Mouse (Mus musculus) ovary, postnatal 10 days (tissue): ENCODE results near the gene Lamtor3.
"Not testable (repeated sequence)": the region's sequence is repeated elsewhere in the genome, so short reads cannot be mapped to it uniquely, and the experiment has no call there.

ENCODE experiments used
- DNase-seq: peaks from one replicate; pipeline ENCODE4 v3.0.0; 2022; ENCODE audit warnings: low spot score

The Lamtor3 gene

DNA sequence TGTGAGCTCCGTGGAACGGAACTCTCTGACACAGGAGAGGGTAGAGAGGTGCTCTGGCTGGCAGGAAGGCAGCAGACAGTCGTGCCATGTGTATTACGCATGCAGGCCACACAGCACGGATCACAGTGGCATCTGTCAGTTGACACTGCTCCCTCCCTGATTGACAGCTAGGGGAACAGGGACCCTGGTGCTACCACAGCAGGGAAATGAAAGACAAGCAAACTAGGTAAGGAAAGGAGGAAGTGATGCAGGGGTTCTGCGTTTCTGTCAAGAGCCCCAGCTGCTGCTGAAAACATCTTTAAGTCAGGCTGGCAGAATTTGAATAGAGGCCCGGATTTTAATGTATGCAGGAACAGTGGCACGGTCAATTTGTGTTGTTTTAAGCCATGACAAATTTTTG is 45.2 kb downstream of the Lamtor3 start:
- no peak for DNase-seq

DNA sequence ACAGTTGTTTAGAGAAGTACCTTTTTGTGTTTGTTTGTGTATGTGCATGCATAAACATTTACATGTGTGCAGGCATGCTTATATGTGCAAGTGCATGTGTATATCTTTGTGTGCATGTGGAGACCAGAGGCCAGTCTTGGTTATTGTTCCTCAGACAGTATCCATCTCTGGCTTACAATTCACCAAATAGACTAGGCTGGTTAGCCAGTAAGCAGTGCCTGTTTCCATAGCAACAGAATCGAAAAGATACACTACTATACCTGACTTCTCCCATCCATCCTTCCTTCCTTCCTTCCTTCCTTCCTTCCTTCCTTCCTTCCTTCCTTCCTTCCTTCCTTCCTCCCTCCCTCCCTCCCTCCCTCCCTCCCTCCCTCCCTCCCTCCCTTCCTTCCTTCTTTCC is 45.7 kb downstream of the Lamtor3 start:
- not testable (repeated sequence) for DNase-seq

- DNase-seq, result no peak
Observed at GRCm38 (mm10) chr3:137968105-137968819, 50.0 kb downstream of the Lamtor3 start.

DNA sequence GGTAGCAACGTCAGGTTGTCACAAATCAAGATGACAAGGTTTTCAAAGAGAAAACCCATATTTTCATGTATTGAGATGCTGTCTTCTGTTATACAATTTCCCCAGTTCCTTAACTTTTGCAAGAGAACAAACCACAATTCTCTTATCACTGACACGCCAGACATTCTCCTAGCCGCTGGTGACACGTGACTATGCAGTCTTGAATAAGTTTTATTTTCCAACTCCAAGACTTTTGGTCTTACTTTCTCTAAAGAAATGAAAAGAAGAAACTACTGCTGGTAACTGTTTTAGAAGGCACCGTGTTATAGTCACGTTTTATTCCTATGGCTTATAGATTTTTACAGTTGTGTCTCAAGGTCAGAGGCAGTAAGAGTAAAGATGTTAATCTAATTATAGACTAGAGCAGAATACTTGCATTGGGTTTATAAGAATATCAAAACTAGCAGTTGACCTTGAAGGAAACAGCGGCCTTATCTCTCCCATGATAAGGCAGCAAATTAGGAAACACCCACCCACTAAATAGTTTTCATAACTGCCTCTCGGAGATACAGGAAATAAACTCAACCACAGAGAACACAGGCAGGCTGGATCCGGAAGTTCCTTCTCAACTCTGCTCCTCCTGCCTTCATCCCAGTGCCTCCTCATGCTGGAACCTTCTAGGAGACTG is 50.6 kb downstream of the Lamtor3 start:
- no peak for DNase-seq

GRCm38 (mm10) chr3:137969951-137970350 is 51.6 kb downstream of the Lamtor3 start:
- DNase-seq, result no peak

GRCm38 (mm10) chr3:137972224-137972623 is 53.9 kb downstream of the Lamtor3 start:
- DNase-seq, result no peak

DNA sequence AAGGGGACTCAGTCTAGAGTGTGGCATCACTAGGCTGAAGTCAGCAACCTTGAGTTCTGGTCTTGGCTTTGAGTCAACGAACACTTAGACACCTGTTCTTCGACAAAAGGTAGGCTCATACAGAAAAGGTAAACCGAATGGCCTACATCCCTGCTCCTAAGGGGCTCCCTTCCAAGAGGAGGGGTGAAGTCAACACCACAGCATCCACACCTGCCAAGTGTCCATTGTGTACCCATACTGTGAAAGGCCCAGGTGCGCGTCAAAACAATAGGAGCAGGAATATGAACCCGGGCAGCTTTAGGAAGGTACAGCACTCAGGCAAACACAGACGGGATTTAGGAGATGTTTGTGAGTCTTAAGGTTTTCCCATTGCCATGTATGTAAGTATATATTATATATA is 54.7 kb downstream of the Lamtor3 start:
- DNase-seq, result no peak

DNA sequence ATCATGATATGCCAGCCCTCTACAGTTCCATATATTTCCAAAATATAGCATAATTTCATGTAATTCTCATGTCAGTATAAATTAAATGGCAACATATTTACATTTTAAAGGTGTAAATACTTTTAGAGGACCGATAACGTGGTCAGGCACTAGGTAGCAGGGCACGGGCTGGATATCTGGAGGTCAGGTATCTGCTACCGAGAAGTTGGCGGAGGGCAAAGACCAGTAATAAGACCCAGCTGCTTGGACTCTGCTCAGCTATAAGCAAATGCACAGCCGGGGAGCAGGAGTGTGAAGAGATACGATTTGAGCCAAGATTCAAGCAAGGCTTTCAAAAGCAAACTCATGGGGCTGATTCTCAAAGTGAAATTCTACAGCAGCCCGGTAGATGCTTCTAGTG is 56.0 kb downstream of the Lamtor3 start:
- DNase-seq, result no peak

DNA sequence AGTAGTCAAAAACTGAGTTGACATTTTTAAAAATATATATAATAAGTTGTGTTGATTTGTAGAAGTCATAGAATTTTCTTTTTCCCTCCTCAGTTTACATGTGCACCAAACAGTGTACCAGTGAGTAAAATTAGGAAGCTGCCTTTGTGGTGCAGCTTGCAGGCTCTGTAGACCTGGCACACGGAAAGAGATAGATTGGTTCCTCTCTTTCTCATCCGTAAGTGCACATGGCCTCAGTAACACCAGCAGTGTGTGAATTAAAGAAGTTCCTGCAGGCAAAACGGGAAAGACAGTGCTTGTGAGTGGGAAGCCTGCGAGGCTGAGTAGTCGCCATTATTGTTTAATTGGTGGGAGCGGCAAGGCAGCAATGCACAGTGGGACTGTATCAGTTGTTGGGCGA is 57.1 kb downstream of the Lamtor3 start:
- no peak for DNase-seq

DNA sequence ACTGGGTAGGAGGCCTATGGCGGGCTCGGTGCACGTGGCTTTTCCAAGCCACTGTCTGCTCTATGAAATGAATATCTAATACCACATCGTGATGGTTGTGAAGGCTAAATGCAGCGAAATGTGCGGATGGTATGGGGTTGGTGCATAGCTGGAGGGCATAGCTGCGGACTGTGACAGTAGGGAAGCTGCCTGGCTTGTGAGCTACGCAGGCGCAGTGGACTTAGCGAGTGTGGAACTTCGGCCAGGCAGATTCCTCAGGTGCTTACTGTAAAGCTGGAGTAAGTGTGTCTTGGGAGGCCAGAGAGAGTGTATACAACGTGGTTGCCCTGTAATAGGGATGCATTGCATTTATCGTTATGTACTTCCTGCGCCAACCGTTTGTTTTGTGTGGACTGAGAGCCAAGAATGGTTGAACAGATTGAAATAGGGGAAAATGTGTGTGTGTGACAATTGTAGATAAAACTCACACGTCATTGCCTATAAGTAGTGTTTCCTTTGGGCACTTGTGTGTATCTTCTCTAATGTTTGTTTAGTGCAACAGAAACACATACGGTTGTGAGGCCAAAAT is 57.6 kb downstream of the Lamtor3 start:
- DNase-seq, result no peak

- DNase-seq, result no peak
Observed at GRCm38 (mm10) chr3:137976943-137977628, 58.8 kb downstream of the Lamtor3 start.

GRCm38 (mm10) chr3:137977629-137978041 is 59.3 kb downstream of the Lamtor3 start:
- DNase-seq, result no peak

GRCm38 (mm10) chr3:137978233-137978632 is 59.9 kb downstream of the Lamtor3 start:
- DNase-seq, result no peak
